Mouse (Mus musculus) hindbrain, embryonic 14.5 days (tissue): ENCODE data around the gene Tst. TPM values are rescaled to one million over a fixed set of nuclear protein-coding genes. Genes with fewer than 3 reads are reported as not detected.

Experiments
- ATAC-seq: fragments of 200-750 bp; cut with Nextera tagmentation; 2 replicates; pipeline ENCODE4 v1.8.0; 2017; ENCODE audit warnings: moderate number of reproducible peaks, mild to moderate bottlenecking, moderate TSS enrichment, moderate library complexity; ENCODE audit not compliant: low FRiP score
- DNase-seq: peaks from one replicate; pipeline ENCODE4 v3.0.0-alpha.2; 2015; ENCODE audit warnings: low spot score
- H3K27ac ChIP-seq: fragments of 300-500 bp; sonication (generic); 2 replicates; pipeline ENCODE4 v1.5.1; 2014; ENCODE audit warnings: mild to moderate bottlenecking, moderate library complexity
- H3K27me3 ChIP-seq: fragments of 300-500 bp; sonication (generic); 2 replicates; pipeline ENCODE4 v1.6.1; 2014; ENCODE audit warnings: mild to moderate bottlenecking, low read length, mixed read lengths; ENCODE audit not compliant: control insufficient read depth, insufficient read depth
- H3K36me3 ChIP-seq: fragments of 300-500 bp; sonication (generic); replicated peaks from 2 replicates; pipeline ENCODE4 v1.6.1; 2014; ENCODE audit not compliant: control insufficient read depth, insufficient read depth
- H3K4me1 ChIP-seq: fragments of 300-500 bp; sonication (generic); replicated peaks from 2 replicates; pipeline ENCODE4 v1.6.1; 2014; ENCODE audit warnings: antibody characterized with exemption, low read length, mixed read lengths; ENCODE audit not compliant: control insufficient read depth, insufficient read depth
- H3K4me2 ChIP-seq: fragments of 300-500 bp; sonication (generic); replicated peaks from 2 replicates; pipeline ENCODE4 v1.6.1; 2014; ENCODE audit warnings: mild to moderate bottlenecking, moderate library complexity
- H3K4me3 ChIP-seq: fragments of 300-500 bp; sonication (generic); replicated peaks from 2 replicates; pipeline ENCODE4 v1.5.1; 2014; ENCODE audit warnings: mild to moderate bottlenecking, low read length
- H3K9ac ChIP-seq: fragments of 300-500 bp; sonication (generic); 2 replicates; pipeline ENCODE4 v1.6.1; 2014
- H3K9me3 ChIP-seq: fragments of 300-500 bp; sonication (generic); 2 replicates; pipeline ENCODE4 v1.6.1; 2016; ENCODE audit warnings: low read length; ENCODE audit not compliant: control insufficient read depth
- WGBS: fragments of 180-500 bp; shearing (Covaris S2); extraction: QIAGEN DNeasy Blood & Tissue Kit; methylation state at CpG from one replicate; pipeline ENCODE4 v1.1.7; 2014; 5-methylcytosine and 5-hydroxymethylcytosine counted together
- polyA plus RNA-seq: library from polyadenylated mRNA; unstranded; fragments of >200 nt; fragmentation: Nextera tagmentation; extraction: Ambion mirVana; gene quantifications from 2 replicates; pipeline ENCODE4 v1.2.1, GENCODE M21; 2014

The Tst gene
- polyA plus RNA-seq, 1 experiment from 2014 or later: 21.4 TPM

DNA sequence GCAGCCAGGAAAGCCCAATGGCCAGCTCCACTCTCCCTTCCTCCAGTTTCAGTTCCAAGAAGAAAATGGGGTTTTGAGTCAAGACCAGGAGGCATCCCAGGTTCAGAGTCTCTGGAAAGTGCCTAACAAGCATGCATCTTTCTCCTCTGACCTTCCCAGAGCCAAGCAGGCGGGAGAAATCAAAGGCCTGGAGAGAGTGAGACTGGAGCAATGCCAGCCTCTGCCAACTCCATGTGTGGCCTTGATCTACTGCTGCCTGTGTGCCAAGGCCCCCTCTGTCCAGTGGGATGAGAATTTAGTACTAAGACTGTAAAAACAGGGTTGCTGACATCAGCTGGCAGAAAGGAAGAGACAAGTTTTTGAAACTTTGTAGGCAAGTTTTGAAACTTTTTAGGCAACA lies 1.8 kb downstream of the Tst start:
- Histone ChIP-seq H3K4me2 (peak overlapping the region; percentile 8; the same call in 1 of the 2 replicates), H3K9ac (0 out of 2 replicates have a peak overlapping the region, but pooled peaks have one; percentile 4), H3K9me3 (no peaks in the 10 kb centered on the region), H3K36me3 (no peaks in the 10 kb centered on the region), H3K27ac (no peak overlapping the region), H3K4me3 (no peak overlapping the region), H3K4me1 (peaks cover 30% of the 10 kb centered on the region), H3K27me3 (peaks cover 8% of the 10 kb centered on the region)
- DNase-seq (peak; percentile 42), ATAC-seq (no peak)
- 47% methylated on average over 1 of the region's 1 CpGs for whole genome bisulfite sequencing

DNA sequence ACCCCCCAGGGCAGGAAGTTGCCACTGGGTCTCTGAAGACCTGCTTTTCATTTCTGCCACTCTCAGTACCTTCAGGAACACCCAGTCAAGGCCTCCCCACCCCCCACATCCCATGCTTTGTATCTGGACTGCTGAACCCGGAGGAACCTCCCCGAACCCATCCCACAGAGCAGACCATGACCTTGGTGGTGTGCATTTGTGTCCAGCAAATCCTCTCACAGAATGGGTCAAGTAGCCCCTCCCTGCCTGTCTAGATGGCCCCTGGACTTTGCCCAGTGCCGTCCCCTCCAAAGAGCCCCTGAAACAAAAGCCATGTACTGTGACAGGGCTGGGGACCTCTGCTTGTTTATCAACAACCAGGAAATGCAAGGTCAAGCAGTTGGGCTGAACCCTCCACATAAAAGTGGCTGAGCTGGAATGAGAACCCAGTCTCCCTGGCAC lies 2.4 kb downstream of the Tst start:
- H3K4me2 ChIP-seq: peak overlapping the region; percentile 8; the same call in 1 of the 2 replicates
- 44% methylated on average over 3 of the region's 3 CpGs for WGBS
- ATAC-seq: no peak
- H3K27ac ChIP-seq: peak overlapping the region; percentile 17; the same call in 1 of the 2 replicates
- no peak overlapping the region for H3K4me3 ChIP-seq
- H3K9ac ChIP-seq: 0 out of 2 replicates have a peak overlapping the region, but pooled peaks have one; percentile 4
- no peaks in the 10 kb centered on the region for H3K36me3 ChIP-seq
- no peaks in the 10 kb centered on the region for H3K9me3 ChIP-seq
- no peak for DNase-seq
- H3K27me3 ChIP-seq: 0 out of 2 replicates have a peak, but pooled peaks cover 3% of the 10 kb centered on the region
- peaks cover 30% of the 10 kb centered on the region for H3K4me1 ChIP-seq

DNA sequence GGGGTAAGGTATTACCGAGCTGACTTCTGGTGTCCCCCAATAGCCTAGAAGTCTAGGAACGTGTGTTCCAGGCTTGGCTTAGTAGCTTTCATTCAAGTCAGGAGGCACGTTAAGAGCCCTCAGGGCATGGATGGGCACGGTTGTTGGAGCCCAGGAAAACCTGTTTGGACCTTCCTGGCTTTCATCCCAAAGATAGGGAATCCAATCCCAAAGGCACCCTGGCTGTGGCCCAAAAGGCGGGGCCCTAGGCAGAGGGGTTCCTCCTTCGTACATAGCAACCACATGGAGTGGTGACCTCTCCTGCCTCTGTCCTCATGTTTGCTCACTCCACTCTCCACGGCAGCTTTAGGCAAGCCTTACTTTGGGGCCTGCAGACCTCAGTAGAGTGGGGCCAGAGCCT lies 3.3 kb downstream of the Tst start:
- no peak overlapping the region for H3K9ac ChIP-seq
- H3K4me2 ChIP-seq: no peak overlapping the region
- no peaks in the 10 kb centered on the region for H3K27me3 ChIP-seq
- H3K4me1 ChIP-seq: peaks cover 25% of the 10 kb centered on the region
- no peaks in the 10 kb centered on the region for H3K36me3 ChIP-seq
- ATAC-seq (no peak), DNase-seq (no peak)
- H3K27ac ChIP-seq: no peak overlapping the region
- H3K4me3 ChIP-seq: no peak overlapping the region
- no peaks in the 10 kb centered on the region for H3K9me3 ChIP-seq
- WGBS: 82% methylated on average over 7 of the region's 7 CpGs

DNA sequence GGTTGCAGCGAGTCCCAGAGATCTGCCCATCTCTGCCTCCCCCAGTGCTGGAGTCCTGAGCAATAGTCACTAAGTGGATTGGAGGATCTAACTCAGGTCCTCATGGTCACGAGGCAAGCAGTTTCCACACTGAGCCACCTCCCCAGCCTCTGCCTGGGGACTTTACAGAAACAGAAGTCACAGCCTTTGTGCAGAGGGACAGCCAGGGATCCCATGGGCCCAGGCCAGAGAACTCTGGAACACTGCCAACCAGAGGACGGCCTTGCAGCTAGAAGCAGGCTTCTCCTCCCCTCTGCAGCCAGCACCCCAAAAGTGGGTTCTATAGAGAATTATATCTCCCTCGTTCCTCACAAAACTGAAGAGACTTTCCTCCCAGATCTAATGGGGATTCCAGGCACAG lies 3.8 kb downstream of the Tst start:
- no peak for ATAC-seq
- Histone ChIP-seq H3K9ac (no peak overlapping the region), H3K9me3 (no peaks in the 10 kb centered on the region), H3K27ac (no peak overlapping the region), H3K4me1 (peaks cover 20% of the 10 kb centered on the region), H3K4me3 (no peak overlapping the region), H3K27me3 (no peaks in the 10 kb centered on the region), H3K4me2 (no peak overlapping the region), H3K36me3 (no peaks in the 10 kb centered on the region)
- no peak for DNase-seq
- WGBS: 52% methylated on average over 4 of the region's 4 CpGs

DNA sequence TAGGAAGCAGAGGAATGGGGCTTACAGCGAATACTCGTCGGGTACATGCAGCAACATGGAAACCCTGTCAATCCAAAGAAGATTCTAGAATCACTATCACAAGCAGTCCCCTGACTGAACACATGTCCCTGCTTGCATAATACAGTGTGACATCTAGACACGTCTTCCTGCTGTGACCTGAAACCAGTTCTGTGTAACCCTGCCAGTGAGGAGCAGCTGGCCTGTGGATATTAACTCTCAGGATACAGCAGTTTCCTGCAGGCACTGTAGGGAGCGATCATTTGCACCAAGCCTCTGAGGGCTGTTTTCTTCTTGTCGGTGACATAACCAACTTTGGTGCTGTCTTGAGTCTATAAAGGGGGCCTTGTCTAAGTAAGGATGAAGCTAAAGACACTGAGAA lies 4.4 kb downstream of the Tst start:
- no peak overlapping the region for H3K4me2 ChIP-seq
- no peak overlapping the region for H3K9ac ChIP-seq
- no peaks in the 10 kb centered on the region for H3K27me3 ChIP-seq
- no peak overlapping the region for H3K4me3 ChIP-seq
- H3K9me3 ChIP-seq: no peaks in the 10 kb centered on the region
- H3K27ac ChIP-seq: no peak overlapping the region
- DNase-seq (no peak), ATAC-seq (no peak)
- peaks cover 19% of the 10 kb centered on the region; the same call in 1 of the 2 replicates for H3K4me1 ChIP-seq
- 72% methylated on average over 6 of the region's 6 CpGs for WGBS
- no peaks in the 10 kb centered on the region for H3K36me3 ChIP-seq

DNA sequence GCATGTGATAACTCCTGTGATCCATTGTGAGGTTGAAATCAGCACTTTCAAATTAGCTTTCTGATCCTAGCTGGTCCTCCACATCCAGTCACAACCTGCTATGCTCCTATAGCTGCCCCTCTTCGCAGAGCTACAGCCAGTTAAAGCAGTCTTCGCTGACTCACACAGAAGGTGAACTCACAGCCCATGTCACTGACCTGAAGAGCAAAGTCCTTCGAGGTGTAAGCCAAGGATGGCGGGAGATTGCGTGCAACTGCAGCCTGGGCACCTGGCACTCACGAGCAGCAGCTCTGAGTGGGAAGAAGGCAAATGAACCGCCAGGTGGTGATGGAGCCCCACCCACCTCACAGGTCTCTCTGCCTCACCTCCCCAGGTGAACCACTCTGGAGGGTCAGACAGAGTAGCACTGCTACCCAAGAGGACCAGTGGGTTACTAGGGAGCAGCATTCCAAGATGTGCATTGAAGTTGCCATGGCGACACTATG lies 10.2 kb downstream of the Tst start, which contains the start of gene Tex33:
TSS of gene Tex33 (minus strand) at position 435 of the 485 bp plus-strand sequence.
- no peak within 1 kb of the TSS for H3K4me2 ChIP-seq
- H3K36me3 ChIP-seq: no peaks in the 10 kb centered on the region
- no peaks in the 10 kb centered on the region for H3K4me1 ChIP-seq
- DNase-seq (no peak), ATAC-seq (no peak)
- H3K27me3 ChIP-seq: no peaks in the 10 kb centered on the region
- H3K4me3 ChIP-seq: no peak within 1 kb of the TSS
- no peak within 1 kb of the TSS for H3K27ac ChIP-seq
- no peak within 1 kb of the TSS for H3K9ac ChIP-seq
- 83% methylated on average over 8 of the region's 8 CpGs for WGBS
- H3K9me3 ChIP-seq: no peaks in the 10 kb centered on the region

DNA sequence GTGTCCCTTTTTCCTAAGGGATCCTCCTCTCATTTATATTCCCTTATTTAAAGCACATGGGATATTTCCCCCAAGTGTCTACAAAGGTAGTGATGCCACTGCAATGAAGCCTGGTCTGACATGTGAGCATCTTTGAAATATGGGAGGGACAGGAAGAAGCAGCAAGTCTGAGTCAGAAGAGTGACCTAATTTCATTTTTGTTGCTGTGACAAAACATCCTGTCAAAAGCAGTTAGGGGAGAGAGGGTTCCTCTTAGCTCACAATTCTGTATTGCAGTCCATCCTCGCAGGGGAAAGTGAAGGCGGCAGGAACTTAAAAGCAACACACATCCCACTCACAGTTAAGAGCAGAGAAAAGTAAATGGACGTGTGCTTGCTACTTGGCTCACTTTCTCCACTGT lies 14.9 kb downstream of the Tst start:
- DNase-seq: no peak
- Histone ChIP-seq H3K27ac (no peak overlapping the region), H3K4me3 (no peak overlapping the region), H3K36me3 (no peaks in the 10 kb centered on the region), H3K4me1 (no peaks in the 10 kb centered on the region), H3K27me3 (no peaks in the 10 kb centered on the region), H3K9me3 (no peaks in the 10 kb centered on the region), H3K9ac (no peak overlapping the region), H3K4me2 (no peak overlapping the region)
- WGBS: 83% methylated on average over 3 of the region's 3 CpGs
- no peak for ATAC-seq

DNA sequence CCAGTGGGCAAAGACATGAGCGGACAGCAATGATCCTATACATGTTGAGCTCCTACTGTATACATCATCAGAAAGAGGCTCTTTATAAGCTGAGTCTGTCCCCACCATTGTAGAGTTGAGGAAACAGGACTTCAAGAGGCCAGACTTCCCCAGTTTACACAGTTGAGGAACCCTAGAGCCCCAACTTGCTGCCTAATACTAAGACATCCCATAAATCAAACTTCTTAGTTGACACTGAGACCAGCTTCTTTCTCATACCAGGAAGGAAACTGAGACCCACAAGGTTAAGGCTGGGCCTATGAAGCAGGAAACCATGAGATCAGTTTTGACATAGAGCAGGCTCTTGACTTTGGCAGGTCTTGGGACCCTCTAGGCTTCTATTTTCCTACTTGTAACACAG lies 20.1 kb downstream of the Tst start:
- no peak overlapping the region for H3K4me2 ChIP-seq
- no peaks in the 10 kb centered on the region for H3K27me3 ChIP-seq
- H3K4me3 ChIP-seq: no peak overlapping the region
- peaks cover 6% of the 10 kb centered on the region; the same call in 1 of the 2 replicates for H3K4me1 ChIP-seq
- H3K9me3 ChIP-seq: no peaks in the 10 kb centered on the region
- 94% methylated on average over 1 of the region's 1 CpGs for WGBS
- H3K36me3 ChIP-seq: no peaks in the 10 kb centered on the region
- DNase-seq (no peak), ATAC-seq (no peak)
- no peak overlapping the region; the same call in 1 of the 2 replicates for H3K27ac ChIP-seq
- H3K9ac ChIP-seq: no peak overlapping the region

DNA sequence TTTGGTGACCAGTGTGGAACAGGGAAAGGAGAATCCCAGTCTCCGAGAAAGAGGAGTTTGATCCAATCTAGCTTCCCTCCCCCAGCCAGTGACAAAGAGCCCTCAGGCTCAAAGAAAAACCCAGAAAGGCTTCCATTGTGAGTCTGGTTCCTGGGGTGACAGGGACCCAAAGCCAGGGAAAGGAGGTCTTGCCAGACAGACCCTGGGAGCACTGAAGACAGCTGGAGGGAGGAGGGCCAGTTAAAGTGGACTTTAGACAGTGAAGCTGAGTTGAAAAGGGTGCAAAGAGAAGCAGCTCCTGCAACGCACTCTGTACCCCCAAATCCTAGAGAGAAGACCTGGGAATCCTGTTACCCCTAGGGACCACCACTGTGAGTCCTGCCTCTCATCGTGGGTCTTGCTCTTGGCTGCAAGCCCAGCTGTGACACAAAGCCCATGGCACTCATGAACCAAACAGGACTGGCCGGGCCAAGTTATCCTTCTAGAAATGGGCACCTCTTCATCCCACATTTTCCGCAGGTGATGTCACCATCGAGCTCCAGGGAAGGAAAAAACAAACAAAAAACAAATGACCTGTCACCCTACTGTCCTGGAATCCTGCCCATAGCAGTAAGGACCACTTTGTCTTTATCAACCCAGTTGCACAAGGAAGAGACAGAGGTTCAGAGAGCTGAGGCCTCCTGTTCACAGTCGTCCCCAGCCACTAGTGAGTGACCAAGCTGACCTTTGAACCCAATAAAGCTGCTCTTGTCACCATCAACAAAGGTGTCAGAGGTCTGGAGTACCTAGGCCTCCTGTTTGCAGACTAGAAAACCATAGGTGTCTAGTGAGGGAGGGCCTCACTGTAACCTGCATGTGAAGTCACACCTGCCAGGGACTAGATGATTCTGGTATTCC lies 21.2 kb downstream of the Tst start:
- Histone ChIP-seq H3K27ac (peak overlapping the region; percentile 80), H3K27me3 (no peaks in the 10 kb centered on the region), H3K9ac (no peak overlapping the region), H3K4me1 (peaks cover 6% of the 10 kb centered on the region; the same call in 1 of the 2 replicates), H3K4me2 (no peak overlapping the region), H3K36me3 (no peaks in the 10 kb centered on the region), H3K9me3 (no peaks in the 10 kb centered on the region), H3K4me3 (no peak overlapping the region)
- peak; percentile 38 for DNase-seq
- WGBS: 59% methylated on average over 7 of the region's 7 CpGs
- ATAC-seq: peak; percentile 71; the same call in 1 of the 2 replicates
